Comparison of ENCODE assay signal across 8 mouse cellular contexts in genomic region chr12:76593839-76594322, GRCm38 (mm10).
DNase-seq lines count a peak whose midpoint lies in the region; ATAC-seq and TF ChIP-seq lines count a peak whose summit lies in the region.

No protein-coding gene starts in this region.

- no peak overlapping the region for H3K27ac ChIP-seq in kidney, embryonic 16.5 days (ENCODE audit: low read length)
- peak overlapping the region; percentile 45; the same call in 1 of the 2 replicates for H3K27ac ChIP-seq in embryonic facial prominence, embryonic 10.5 days (replicated peaks)
- no peak overlapping the region for H3K27ac ChIP-seq in kidney, embryonic 15.5 days
- H3K27ac ChIP-seq in liver, embryonic 11.5 days (ENCODE audit: low read depth, low read length), result no peak overlapping the region

- no peaks in the 10 kb centered on the region for H3K79me2 ChIP-seq in myocyte (ENCODE audit: control insufficient read depth, insufficient read depth)

- H3K4me2 ChIP-seq in kidney, embryonic 16.5 days (replicated peaks; ENCODE audit: low read depth, low read length), result no peak overlapping the region
- no peak overlapping the region; the same call in 1 of the 2 replicates for H3K4me2 ChIP-seq in kidney, embryonic 15.5 days
- H3K4me2 ChIP-seq in liver, embryonic 11.5 days, result no peak overlapping the region
- peak overlapping the region; percentile 80 for H3K4me2 ChIP-seq in myocyte (ENCODE audit: low read depth)

- H3K4me1 ChIP-seq in kidney, embryonic 16.5 days (ENCODE audit: insufficient read depth, low read length), result peaks cover 34% of the 10 kb centered on the region
- peaks cover 42% of the 10 kb centered on the region for H3K4me1 ChIP-seq in embryonic facial prominence, embryonic 10.5 days
- H3K4me1 ChIP-seq in kidney, embryonic 15.5 days, result peaks cover 39% of the 10 kb centered on the region
- H3K4me1 ChIP-seq in liver, embryonic 11.5 days (replicated peaks; ENCODE audit: control insufficient read depth, insufficient read depth, low read length), result peaks cover 12% of the 10 kb centered on the region

- peak; percentile 83 for TF ChIP-seq POLR2A in myocyte (IDR thresholded peaks at IDR 0.05; ENCODE audit: insufficient read length, low read depth)

- H3K4me3 ChIP-seq in kidney, embryonic 16.5 days (ENCODE audit: low read length), result no peak overlapping the region
- no peak overlapping the region for H3K4me3 ChIP-seq in embryonic facial prominence, embryonic 10.5 days
- H3K4me3 ChIP-seq in kidney, embryonic 15.5 days (replicated peaks), result no peak overlapping the region
- H3K4me3 ChIP-seq in liver, embryonic 11.5 days (ENCODE audit: low read depth, low read length), result no peak overlapping the region
- H3K4me3 ChIP-seq in myocyte, result peak overlapping the region; percentile 4

- H3K9me3 ChIP-seq in kidney, embryonic 16.5 days (ENCODE audit: low read length), result no peaks in the 10 kb centered on the region
- H3K9me3 ChIP-seq in embryonic facial prominence, embryonic 10.5 days, result no peaks in the 10 kb centered on the region
- H3K9me3 ChIP-seq in kidney, embryonic 15.5 days (replicated peaks), result no peaks in the 10 kb centered on the region
- no peaks in the 10 kb centered on the region for H3K9me3 ChIP-seq in liver, embryonic 11.5 days (ENCODE audit: control insufficient read depth, low read length)

- no peak overlapping the region; the same call in 1 of the 2 replicates for H3K9ac ChIP-seq in kidney, embryonic 16.5 days (replicated peaks; ENCODE audit: low read length)
- H3K9ac ChIP-seq in kidney, embryonic 15.5 days, result no peak overlapping the region
- peak overlapping the region; percentile 26; the same call in 1 of the 2 replicates for H3K9ac ChIP-seq in liver, embryonic 11.5 days (ENCODE audit: low read depth, low read length)

- peak; percentile 55 for DNase-seq in kidney, adult 11 months
- no peak for DNase-seq in embryonic facial prominence, embryonic 10.5 days (ENCODE audit: low spot score)
- peak; percentile 98 for DNase-seq in heart, adult 11 months
- DNase-seq in liver, embryonic 11.5 days (ENCODE audit: low spot score), result no peak
- peak; percentile 84 for DNase-seq in telencephalon, adult 2 months (ENCODE audit: low read depth, low spot score)

- no peaks in the 10 kb centered on the region for H3K27me3 ChIP-seq in kidney, embryonic 16.5 days (ENCODE audit: insufficient read depth, low read length)
- H3K27me3 ChIP-seq in embryonic facial prominence, embryonic 10.5 days (replicated peaks; ENCODE audit: low read depth, poor library complexity, severe bottlenecking), result peaks cover 30% of the 10 kb centered on the region
- H3K27me3 ChIP-seq in kidney, embryonic 15.5 days, result peaks cover 15% of the 10 kb centered on the region
- no peaks in the 10 kb centered on the region; the same call in none of the 2 replicates for H3K27me3 ChIP-seq in liver, embryonic 11.5 days (replicated peaks; ENCODE audit: control insufficient read depth, insufficient read depth, low read length)
- no peaks in the 10 kb centered on the region for H3K27me3 ChIP-seq in myocyte (ENCODE audit: control insufficient read depth, insufficient read depth, insufficient read length)

- H3ac ChIP-seq in myocyte (ENCODE audit: control insufficient read depth, insufficient read length), result no peak overlapping the region

- no peaks in the 10 kb centered on the region for H3K36me3 ChIP-seq in kidney, embryonic 16.5 days (ENCODE audit: insufficient read depth, low read length)
- no peaks in the 10 kb centered on the region for H3K36me3 ChIP-seq in embryonic facial prominence, embryonic 10.5 days (replicated peaks)
- H3K36me3 ChIP-seq in kidney, embryonic 15.5 days, result no peaks in the 10 kb centered on the region
- 0 out of 2 replicates have a peak, but pooled peaks cover 5% of the 10 kb centered on the region for H3K36me3 ChIP-seq in liver, embryonic 11.5 days (ENCODE audit: control insufficient read depth, insufficient read depth, low read length)
- no peaks in the 10 kb centered on the region for H3K36me3 ChIP-seq in myocyte (ENCODE audit: control insufficient read depth, insufficient read depth)

- ATAC-seq in kidney, embryonic 16.5 days (ENCODE audit: low FRiP score, low TSS enrichment), result no peak
- ATAC-seq in kidney, embryonic 15.5 days (replicated peaks; ENCODE audit: low FRiP score), result peak; percentile 63; the same call in 1 of the 2 replicates
- ATAC-seq in liver, embryonic 11.5 days (replicated peaks; ENCODE audit: low FRiP score), result peak; percentile 62

- 18% methylated on average over 7 of the region's 7 CpGs for WGBS in kidney, embryonic 16.5 days
- 21% methylated on average over 7 of the region's 7 CpGs for WGBS in embryonic facial prominence, embryonic 10.5 days
- 24% methylated on average over 7 of the region's 7 CpGs for WGBS in kidney, embryonic 15.5 days
- WGBS in liver, embryonic 11.5 days, result 28% methylated on average over 7 of the region's 7 CpGs

TF ChIP-seq in myocyte, 11 proteins besides CTCF, POLR2A, EP300 and RAD21:
- peak; percentile 54 for TF ChIP-seq POLR2AphosphoS2 (IDR thresholded peaks at IDR 0.05; ENCODE audit: insufficient read length, low read depth)
- no peak for TF ChIP-seq TCF3 (IDR thresholded peaks at IDR 0.05; ENCODE audit: insufficient read length, low read depth)
- TF ChIP-seq SRF (IDR thresholded peaks at IDR 0.05; ENCODE audit: control insufficient read depth, insufficient read length, low read depth), result peak; percentile 69
- no peak for TF ChIP-seq E2F4 (IDR thresholded peaks at IDR 0.05; ENCODE audit: insufficient read depth)
- 0 out of 2 replicates have a peak, but pooled peaks have one; percentile 6 for TF ChIP-seq CEBPB (IDR thresholded peaks at IDR 0.05; ENCODE audit: insufficient read depth, poor library complexity, severe bottlenecking)
- TF ChIP-seq REST (IDR thresholded peaks at IDR 0.05; ENCODE audit: insufficient read depth, insufficient read length), result no peak
- TF ChIP-seq MAX (IDR thresholded peaks at IDR 0.05; ENCODE audit: low read depth), result peak; percentile 27
- peak in 1 of 3 experiments; percentile 28 for TF ChIP-seq MYOG (IDR thresholded peaks at IDR 0.05; ENCODE audit: control insufficient read depth in 1 of 3, insufficient read depth in 1 of 3, insufficient read length in 2 of 3, low read depth in 2 of 3)
- no peak for TF ChIP-seq USF1 (IDR thresholded peaks at IDR 0.05; ENCODE audit: low read depth)
- TF ChIP-seq TCF12 (IDR thresholded peaks at IDR 0.05; ENCODE audit: insufficient read depth, poor library complexity, severe bottlenecking), result no peak
- peak in 2 of 3 experiments; percentile 65 to 74 for TF ChIP-seq MYOD1 (IDR thresholded peaks at IDR 0.05; ENCODE audit: control insufficient read depth in 1 of 3, insufficient read length in 2 of 3, low read depth in 2 of 3)

Comparison
In these comparisons a context has a peak if more than half of its experiments do, and no peak if none do; other contexts are left out.
1. DNase-seq: peak in kidney, adult 11 months (single experiment), heart, adult 11 months (single experiment) and telencephalon, adult 2 months (single experiment); none in embryonic facial prominence, embryonic 10.5 days (single experiment) and liver, embryonic 11.5 days (single experiment).